Mouse (Mus musculus) right cerebral cortex, postnatal 14 days (tissue): ENCODE measurements around the gene Tox4.

Experiments used
- DNase-seq: peaks from one replicate; pipeline ENCODE4 v3.0.0; 2022

The Tox4 gene

GRCm38 (mm10) chr14:52313931-52314807 is 35.2 kb downstream of the Tox4 start:
- DNase-seq, result no peak

GRCm38 (mm10) chr14:52314808-52315150 is 35.8 kb downstream of the Tox4 start:
- DNase-seq, result no peak

DNA sequence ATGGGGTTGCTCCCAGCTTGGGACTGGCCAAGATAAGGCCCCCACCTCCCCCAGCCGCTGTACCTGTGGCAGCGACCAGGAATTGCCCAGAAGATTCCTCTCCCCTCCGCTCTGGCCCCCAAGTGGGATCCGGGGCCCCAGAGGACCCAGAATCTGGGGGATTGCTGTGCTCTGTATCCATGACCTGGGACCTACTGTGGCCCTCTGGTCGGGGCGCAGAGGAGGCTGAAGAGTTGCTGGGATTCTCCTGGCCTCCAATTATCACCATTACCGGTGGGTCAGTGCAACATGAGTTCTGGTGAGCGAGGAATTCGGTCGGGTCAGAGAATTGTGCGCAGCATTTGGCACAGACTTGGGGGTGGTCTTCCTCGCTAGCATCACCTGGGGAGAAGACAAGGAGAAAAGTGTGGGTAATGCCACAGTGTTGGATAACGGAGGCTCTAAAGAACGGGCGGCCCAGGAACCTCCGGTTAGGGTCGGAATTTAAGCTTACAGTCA is 36.4 kb downstream of the Tox4 start:
- no peak for DNase-seq

DNA sequence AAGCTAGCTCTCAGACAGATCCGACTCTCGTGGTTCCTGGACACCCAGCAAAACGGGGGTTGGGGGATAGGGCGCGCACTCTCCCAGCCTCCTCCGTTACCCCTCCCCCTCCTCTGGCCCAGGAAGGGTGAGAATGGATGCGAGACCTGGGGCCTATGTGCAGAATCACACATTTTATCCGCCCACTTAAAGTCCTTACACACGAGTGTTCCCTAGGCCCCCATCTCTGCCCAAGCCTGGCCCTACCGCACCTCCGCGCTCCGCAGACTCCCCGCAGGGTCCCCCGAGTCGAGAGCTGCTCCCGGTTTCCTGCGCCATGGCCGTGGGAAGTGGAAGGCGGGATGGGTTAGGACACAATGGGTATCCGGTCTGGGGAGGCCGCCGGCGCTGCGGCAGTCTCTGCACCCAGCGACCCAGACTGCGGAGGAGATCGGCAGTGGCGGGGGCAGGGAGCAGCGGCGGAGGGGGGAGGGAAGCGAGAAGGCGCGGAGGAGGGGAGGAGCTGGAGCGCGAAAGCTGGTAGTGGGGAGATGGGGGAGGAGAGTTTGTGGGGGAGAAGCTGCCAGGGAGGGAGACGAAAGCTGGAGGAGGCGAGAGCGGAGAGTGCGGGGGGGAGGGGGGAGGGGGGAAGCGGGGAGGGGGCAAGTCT is 37.0 kb downstream of the Tox4 start:
- peak; percentile 78 for DNase-seq

DNA sequence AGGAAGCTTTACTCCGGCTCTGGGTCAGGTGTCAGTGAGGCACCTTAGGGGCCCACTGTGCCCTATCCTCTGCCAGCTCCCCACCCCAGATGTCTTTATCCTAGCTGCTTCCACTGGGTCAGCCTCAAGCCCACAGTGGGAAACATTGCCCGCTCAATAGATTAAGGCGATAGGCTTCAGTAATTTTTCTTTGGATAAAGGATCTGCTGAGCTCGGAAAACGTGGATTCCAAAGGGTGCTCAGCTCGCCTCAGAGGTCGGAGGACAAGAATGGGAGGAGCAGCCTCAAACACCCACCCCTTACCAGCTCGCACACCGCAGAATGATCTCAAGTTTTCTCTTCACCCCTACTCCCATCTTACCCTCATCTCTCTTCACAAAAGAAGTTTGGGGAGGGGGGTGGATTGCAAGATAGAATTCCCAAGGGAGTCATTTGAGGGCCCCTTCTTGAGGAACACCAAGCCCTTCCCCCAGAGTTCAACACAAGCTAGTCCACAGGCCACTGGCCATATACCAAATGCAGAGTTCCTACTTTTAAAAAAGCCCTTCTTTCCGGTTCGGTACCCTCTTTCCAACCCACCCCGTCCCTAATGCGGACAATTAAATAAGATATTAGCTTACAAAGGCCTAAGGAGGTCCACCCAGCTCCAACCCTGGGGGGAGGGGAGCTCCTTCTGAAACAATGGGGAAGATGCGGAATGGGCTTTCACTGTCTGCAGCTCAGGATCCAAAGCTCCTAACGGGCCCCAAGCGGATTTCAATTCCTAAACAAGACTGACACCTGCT is 37.7 kb downstream of the Tox4 start:
- DNase-seq, result no peak

- DNase-seq, result no peak
Measured at GRCm38 (mm10) chr14:52319361-52319760, 40.4 kb downstream of the Tox4 start.

- DNase-seq, result no peak
Measured at GRCm38 (mm10) chr14:52325890-52326289, 46.9 kb downstream of the Tox4 start.

DNA sequence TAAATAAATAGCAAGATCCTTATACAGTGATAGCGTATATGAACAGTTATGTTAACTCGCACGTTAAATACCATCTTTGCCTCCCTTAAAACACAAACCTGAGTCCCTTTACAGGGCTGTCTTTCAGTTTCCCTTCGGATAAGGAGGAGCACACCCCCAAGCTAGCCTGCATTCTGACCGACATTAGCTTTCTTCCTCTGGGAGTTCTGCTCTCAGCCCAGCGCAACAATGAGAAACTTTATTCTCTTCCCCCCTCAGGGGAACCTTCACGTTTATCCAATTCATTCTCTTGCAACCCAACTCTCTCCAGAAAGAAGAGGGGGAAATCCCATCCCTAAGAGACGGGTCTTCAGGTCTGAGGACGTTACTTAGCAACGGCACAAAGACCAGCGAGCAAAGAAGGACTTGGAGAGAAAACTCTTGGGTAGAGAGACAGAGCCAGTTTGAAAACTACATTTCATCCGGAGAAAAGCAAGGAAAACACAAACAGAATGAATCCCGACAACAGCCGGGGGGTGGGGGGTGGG is 48.5 kb downstream of the Tox4 start:
- no peak for DNase-seq

- no peak for DNase-seq
Measured at GRCm38 (mm10) chr14:52327910-52328812, 49.2 kb downstream of the Tox4 start, which contains the start of gene Sall2. TSS of gene Sall2 (minus strand) at chr14:52328762.

DNA sequence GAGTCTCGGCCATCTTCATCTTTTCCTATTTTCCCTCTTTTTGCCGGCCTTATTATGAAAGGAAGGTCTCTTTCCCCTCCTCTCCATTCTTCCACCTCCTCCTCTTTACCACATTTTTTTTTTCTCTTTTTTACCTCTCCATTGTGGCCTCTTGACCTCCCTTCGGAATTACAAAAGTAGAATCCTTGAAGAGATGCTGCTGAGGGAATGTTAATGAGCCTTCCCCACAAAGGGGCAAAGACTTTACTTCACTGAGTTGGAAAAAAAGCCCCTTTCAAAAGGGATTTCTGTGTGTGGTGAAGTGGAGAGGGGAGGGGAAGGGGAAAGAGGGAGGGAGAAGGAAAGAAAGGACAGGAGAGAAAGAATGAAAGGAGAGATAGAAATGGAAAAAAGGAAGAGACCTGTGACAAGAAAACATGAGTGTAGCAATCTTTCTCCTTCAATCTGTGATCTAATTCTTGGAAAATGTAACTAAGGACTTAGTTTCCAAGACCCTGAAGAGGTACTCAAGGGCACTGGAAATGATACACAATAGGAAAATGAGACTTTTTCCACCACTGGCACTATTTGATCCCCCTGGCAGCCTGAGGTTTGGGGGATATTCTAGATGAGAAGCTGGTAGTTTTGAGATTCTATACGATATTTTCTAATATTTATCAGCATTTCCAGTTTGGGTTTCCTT is 52.3 kb downstream of the Tox4 start:
- no peak for DNase-seq

- no peak for DNase-seq
Measured at GRCm38 (mm10) chr14:52332171-52332570, 53.2 kb downstream of the Tox4 start.

DNA sequence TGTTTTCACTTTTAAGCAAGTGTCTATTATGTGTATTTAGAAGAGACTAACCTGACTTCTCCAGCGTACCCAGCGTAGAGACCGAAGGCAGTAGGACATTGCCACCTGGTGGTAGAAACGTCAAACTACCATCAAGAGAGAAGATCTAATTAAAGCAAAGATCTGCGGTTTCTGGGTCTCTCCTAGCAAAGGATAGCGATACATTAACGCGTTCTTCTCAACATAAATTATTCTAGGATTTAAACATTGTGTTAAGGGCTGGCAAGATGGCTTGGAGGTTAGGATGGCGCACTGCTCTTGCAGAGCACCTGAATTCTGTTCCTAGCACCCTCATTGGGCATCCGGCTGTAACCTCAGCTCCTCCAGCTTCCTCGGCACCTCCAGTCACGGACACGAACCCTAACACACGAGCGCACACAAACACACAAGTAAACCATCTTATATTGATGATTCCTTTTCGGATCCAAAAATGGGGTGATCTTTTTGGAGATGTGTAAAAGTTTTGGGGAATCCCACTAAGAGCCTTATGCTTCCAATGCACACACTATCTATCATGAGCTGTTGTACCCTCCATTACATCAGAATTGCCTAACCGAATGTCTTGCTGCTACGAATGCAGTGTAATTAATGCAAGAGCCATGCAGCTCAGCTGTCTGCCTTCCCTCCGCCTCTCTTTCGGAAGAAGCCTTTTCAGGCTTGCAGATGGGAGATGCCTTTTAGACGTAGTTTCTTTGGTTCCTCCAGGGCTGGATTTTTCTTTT is 60.0 kb downstream of the Tox4 start:
- DNase-seq, result peak; percentile 57

- no peak for DNase-seq
Measured at GRCm38 (mm10) chr14:52339512-52339852, 60.5 kb downstream of the Tox4 start.
